Mouse (Mus musculus): ENCODE results near the gene Yipf3.
A peak's percentile ranks its signal among the peaks of the same experiment; 100 is the strongest.

The Yipf3 gene

GRCm38 (mm10) chr17:46287678-46288095 is 39.8 kb downstream of the Yipf3 start:
- DNase-seq: peak; percentile 51

- DNase-seq: no peak
Observed at GRCm38 (mm10) chr17:46296601-46297000, 48.7 kb downstream of the Yipf3 start.

GRCm38 (mm10) chr17:46297028-46297363 is 49.1 kb downstream of the Yipf3 start:
- no peak for DNase-seq

- no peak for DNase-seq
Observed at GRCm38 (mm10) chr17:46297364-46298219, 49.7 kb downstream of the Yipf3 start, which contains the start of gene Dlk2. Dlk2 (plus strand) TSS chr17:46297421.

- DNase-seq: peak; percentile 90
Observed at GRCm38 (mm10) chr17:46298220-46298913, 50.5 kb downstream of the Yipf3 start.

GRCm38 (mm10) chr17:46301892-46302291 is 54.0 kb downstream of the Yipf3 start:
- no peak for DNase-seq
